Mouse (Mus musculus) activated CD4-positive, CD25-positive, alpha-beta regulatory T cell, adult 4 months (primary cell): ENCODE data around the gene Srm. TPM values are rescaled to one million over a fixed set of nuclear protein-coding genes. Genes with fewer than 3 reads are reported as not detected.

Experiments
- ATAC-seq: one replicate; pipeline ENCODE4 v1.8.0; 2017
- polyA plus RNA-seq, 2 experiments: library from polyadenylated mRNA; unstranded; fragments of 100-300 nt; shearing (Covaris generic); gene quantifications; one replicate each; pipeline ENCODE4 v1.2.1; 2017

Srm gene
- polyA plus RNA-seq, 2 experiments from 2014 or later = 7.9 to 9.9 TPM

DNA sequence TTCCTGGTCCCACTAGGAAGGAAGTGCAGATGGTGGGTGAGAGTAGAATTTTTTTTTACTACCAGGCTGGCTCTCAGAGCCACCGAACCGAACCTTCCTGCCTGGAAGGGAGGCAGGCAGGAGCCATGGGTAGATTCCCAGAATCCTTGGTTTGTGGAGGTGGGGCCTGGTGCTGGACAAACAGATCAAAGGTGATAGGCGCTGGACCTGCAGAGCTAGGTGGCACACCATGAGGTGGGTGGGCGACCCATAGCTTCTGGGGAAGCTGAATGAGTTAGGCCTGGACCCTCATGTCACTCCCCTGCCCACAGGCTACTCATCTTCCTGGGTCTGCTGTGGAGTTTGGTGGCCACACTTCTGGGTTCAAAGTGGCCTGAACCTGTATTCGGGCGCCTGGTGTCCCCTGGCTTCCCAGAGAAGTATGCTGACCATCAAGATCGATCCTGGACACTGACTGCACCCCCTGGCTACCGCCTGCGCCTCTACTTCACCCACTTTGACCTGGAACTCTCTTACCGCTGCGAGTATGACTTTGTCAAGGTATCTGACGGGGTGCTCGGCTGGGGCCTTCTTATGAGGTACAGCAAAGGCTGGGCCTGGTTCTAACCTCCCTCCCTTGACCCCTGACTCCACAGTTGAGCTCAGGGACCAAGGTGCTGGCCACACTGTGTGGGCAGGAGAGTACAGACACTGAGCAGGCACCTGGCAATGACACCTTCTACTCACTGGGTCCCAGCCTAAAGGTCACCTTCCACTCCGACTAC lies 11.2 kb downstream of the Srm start, which contains the start of gene Masp2:
Masp2 (plus strand) TSS at position 198 of the 764 bp plus-strand sequence.
- ATAC-seq = no peak

DNA sequence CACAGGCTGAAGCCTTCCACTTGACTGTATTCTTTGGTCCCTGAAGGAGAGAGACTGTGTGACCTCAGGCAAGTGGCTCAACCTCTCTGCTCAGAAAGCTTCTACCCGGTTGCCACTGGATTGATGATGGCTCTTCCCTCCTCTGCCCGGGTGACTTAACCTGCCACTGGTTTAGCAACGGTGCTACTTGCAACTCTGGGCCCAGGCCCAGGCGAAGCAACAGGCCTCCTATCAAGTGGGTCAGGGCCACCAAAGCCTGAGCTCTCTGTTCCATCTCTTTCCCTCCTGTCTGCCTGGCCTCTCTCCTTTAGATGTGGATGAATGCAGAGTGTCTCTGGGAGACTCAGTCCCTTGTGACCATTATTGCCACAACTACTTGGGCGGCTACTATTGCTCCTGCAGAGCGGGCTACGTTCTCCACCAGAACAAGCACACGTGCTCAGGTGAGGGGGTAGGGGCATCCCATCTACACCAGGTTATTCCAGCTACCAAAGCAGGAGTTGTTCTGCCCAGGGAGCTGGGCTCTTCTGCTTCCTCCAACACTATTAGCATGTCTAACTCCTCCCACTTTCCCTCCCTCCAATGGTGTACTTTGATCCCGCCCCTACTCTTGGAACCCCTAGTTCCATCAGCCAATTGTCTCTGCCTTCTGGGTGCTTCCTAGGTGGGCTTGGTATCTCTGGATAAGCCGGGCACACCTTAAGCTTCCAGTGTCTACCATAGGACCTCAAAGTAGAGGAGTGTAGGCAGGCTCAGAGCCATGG lies 12.3 kb downstream of the Srm start:
- no peak for ATAC-seq

DNA sequence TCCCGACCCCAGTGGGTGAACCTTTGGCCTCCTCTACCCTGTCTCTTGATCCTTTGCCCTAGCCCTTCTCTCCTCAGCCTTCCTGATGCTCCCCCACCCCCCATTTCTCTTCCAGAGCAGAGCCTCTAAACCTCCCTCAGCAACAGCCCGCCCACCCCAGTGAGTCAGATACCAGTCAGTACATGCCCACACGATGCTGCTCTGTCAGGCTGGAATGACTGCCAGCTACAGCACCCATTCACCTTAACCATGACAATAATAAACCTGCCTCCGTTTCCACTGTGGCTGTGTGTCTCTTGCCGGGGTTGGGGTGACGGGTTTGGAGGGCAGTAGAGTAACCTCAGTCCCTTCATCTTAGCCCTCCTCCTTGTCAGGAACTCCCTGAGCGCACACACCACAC lies 12.8 kb downstream of the Srm start:
- no peak for ATAC-seq

DNA sequence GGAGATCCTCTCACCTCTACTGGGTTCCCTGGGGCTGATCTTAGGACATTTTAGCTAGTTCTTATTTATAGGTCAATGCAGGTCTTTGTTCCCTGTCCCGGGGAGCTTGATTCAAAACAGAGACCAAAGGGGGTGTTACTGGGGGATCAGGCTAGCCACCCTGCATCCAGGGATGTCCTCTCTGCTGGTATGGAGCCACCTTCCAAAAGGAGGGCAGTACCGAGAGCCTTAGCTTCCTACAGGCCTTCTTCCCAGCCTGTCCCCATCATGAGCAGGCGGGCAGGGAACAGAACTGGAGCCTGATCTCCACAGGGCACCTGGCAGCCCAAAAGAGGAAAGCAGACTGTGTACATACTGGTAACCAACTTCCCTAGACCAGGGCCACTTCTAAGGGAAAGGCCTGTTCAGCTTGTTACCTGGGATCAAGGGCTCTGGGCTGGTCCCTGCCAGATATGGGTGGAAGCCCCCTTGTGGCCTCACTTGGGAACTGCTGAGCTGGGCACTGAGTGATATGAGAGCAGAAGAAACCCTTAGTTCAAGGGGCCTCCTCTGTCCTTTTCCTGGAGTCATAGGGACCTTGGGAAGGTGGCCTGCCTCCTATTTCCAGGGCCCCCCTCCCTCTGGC lies 13.3 kb downstream of the Srm start:
- peak; percentile 71 for ATAC-seq

DNA sequence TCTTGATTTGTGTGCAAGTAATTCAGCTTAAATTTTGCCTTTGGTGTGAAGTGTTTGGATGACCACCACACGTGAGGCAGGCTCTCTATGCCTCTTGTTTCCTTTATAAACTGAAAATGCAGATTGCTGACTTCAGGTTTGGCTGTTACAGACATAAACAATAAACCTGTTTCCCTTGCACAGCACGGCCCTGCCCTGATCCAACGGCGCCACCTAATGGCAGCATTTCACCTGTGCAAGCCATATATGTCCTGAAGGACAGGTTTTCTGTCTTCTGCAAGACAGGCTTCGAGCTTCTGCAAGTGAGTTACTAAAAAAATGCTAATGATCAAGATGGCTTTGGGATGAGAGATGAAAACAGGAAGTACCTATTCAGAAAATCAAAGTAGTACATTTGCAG lies 16.5 kb downstream of the Srm start:
- ATAC-seq = peak; percentile 73

DNA sequence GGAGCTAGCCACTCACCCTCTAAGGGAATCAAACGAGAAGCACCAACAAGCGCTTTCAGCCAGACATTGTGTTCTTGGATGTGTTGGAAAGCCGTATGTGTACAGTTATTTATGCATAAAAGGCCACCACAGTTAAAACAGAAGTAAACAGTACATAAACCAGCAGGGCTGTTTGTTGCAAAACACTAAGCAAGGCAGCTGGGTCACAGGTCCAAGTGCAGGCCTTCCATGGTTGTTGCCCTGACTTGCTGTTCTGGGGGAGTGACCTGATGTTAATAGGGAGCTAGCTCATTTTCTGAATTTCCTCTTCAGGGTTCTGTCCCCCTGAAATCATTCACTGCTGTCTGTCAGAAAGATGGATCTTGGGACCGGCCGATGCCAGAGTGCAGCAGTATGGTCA lies 18.5 kb downstream of the Srm start:
- no peak for ATAC-seq

DNA sequence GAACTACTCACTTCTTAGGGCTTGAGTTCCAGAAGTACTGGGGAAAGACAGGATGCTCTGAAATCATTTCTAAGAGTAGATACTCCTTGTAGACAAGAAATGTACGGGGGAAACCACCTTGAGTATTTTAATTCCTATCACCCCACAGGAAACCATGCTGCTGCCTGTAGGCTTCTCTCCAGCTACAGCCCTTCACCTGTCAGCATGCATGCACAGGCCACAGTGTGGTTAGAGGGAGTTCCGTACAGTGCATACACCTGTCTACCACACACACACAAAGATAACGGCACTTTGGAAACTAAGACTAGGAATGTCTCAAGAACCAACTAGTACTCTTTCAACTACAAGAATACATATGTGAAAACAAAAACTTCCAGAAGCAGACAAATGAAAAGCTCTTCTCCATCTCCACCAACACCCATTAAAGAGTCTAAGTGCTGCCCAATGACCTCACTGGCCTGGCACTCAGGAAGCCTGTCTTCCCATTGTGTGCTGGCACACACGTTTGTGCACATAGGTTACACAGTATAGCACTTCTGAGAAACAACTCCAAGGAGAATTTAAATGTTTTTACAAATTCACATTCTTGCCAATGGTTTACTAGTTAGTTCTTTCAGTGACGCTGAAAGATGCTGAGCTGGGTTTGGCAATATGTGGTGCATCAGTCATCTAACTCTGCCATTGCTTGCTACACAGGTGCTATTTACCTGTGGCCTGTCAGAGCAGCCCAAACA lies 19.5 kb downstream of the Srm start:
- ATAC-seq = peak; percentile 24

DNA sequence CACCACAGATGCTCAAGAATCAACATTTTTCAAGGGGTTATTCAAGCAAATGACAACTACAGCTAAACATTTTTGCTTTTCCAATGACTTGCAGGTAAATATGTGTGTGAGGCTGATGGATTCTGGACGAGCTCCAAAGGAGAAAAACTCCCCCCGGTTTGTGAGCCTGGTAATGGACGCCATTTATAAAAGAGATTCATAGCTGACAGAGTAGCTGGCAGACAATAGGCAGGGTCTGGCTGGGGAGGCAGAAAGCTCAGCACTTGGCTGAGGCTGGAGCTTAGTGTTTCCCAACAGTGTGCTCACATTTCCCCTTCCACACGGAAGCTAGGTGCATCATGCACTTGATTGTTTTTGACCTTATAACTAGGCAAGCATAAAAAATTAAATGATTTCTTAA lies 21.3 kb downstream of the Srm start:
- no peak for ATAC-seq

DNA sequence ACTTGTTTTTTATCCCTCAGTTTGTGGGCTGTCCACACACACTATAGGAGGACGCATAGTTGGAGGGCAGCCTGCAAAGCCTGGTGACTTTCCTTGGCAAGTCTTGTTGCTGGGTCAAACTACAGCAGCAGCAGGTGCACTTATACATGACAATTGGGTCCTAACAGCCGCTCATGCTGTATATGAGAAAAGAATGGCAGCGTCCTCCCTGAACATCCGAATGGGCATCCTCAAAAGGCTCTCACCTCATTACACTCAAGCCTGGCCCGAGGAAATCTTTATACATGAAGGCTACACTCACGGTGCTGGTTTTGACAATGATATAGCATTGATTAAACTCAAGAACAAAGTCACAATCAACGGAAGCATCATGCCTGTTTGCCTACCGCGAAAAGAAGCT lies 22.4 kb downstream of the Srm start:
- no peak for ATAC-seq

DNA sequence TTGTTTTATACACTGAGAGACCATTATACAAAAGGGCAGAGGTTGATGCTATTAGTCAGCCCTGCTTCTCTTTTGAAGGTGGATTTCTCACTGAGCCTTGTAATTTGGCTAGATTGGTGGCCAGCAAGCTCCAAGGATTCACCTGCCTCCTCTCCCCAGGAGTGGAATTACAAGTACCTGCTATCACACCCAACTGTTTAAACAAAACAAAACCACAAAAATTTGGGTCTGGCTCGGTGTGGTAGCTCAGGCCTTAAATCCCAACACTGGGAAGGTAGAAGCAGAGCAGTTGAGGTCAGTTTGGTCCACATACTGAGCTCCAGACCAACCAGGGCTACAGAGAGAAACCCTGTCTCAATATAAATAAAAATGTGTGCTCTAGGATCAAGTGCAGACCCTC lies 28.5 kb downstream of the Srm start:
- no peak for ATAC-seq

DNA sequence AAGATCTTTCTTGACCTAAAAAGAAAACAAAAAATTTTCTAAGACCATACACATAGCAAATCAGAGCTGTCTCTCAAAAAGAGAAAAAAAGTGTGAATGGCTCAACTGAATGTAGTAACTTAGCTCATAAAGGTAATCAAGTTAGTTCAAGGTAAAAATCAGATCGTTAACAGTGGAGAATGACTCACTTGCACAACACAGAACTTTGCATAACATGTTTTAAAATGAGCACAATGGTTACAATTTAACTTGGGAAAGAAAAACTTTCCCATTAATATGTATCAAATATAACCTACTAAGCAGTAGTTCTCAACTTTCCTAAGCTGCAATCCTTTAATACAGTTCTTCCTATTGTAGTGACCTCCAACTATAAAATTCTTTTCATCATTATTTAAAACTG lies 29.4 kb downstream of the Srm start:
- no peak for ATAC-seq

DNA sequence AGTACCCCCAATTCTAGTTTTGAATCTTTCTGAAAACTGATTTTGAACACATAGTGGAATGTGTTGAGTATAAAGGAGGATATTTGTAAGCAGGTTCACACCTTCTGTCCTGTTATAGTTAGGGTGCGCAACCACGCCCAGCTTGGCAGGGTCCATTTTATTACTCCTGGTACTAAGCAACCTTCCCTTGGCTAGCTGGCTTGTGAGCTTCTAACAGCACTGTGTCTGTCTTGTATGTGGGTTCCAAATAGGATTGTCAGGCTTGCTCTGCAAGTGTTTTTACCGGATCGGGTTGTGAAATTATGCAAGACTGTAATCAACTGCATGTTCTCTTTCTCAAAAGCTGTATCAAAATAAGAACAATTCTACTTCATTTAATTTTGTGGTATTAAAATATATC lies 31.2 kb downstream of the Srm start:
- ATAC-seq = no peak

DNA sequence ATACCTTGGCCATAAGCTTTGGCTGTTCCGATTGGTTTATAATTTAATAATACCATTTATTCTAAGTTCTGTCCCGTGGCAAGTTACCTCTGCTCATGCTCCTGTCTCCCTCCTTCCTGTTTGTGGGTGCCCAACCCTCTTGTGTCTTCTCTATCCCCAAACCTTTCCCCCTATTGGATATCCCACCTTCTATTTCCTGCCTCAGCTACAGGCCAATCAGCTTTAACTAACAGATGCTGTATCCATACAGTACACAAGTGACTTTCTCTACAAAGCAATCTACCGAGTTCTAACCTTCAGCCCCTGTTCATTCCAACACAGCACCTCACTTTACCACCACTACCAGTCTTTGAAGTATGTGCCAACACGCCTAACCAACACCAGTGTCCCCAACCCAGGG lies 32.3 kb downstream of the Srm start:
- no peak for ATAC-seq

DNA sequence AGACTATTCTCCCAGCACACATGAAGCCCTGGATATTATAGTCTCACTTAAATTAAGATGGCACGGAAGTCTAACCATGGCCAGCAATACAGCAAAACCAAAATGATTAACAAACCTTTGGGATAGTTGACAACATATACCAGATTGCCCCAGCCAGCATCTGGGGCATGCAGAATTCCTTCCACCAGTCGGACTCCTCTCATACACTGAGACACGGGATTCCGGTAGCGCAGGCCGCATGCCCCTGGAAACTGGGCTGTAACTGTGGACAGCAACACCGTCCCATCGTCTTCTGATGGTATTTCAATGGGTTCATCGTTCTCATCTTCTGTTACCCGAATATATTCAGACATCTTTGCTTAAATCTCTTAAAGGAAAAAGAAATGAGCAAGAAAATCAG lies 33.7 kb downstream of the Srm start:
- ATAC-seq = no peak

DNA sequence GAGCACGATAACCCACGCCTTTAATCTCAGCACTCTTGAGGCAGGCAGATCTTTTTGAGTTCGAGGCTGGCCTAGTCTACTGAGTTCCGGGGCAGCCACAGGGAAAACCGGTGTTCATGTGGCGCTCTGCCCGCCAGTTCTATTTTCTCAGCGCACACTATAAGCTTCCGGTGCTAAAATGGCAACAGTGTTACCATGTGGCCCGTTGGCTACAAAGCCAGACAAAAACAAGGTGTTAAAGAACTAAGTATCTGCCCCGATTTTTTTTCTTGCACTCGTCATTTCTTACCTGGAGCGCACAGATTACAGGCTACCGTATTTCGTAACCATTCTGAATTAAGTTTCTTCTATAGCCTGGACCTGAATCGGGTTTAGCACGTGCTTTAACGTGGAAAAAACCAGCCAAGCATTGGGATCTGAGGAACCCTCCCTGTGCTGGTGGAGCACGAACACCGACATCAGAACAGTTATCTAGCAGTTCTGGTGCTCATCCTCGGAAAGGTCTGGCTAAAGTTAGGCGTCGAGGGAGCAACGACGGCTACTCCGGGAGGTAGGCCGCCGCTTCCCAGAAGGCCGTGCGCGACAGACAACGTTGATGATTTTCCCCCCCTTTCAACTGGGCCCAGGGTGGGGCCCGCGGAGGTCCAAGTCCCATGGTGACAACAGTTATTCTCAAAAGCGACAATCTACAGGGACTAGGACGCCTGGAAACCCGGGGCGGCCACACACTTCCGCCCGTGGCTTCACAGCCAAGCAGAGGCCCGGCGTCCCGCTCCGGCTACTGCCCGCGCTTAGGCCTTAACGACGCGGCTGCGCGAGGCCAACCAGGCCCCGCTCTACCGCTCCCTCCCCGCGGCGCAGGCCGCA lies 34.7 kb downstream of the Srm start:
- peak; percentile 37 for ATAC-seq

DNA sequence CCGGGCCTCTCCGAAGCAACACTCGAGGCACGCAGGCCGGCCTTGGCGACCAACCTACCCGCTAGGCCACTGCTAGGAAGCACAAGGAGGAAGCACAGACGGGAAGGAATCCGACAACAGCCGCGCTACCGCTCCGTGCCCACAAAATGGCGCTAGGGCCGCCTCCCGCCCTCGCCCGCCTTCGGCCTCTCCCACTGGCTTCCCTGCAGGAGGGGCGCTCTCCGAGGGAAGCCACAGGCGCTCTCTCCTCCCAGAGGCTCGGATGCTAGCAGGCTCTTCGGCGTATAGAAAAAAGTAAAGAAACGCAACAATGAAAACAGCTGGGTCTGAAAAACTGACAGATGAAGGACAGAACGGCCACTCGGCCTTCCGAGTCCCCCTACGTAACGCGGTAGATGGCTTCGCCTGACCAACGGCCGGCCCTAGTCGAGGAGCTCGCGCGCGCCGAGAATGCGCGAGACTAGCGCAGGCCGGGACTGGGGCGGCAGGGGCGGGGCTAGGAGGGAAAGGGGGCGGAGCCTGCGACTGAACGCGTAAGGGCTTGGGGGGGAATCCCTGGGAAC lies 35.4 kb downstream of the Srm start, which contains the start of gene Tardbp:
Tardbp (minus strand) TSS at position 397 of the 563 bp plus-strand sequence.
- peak; percentile 88 for ATAC-seq

DNA sequence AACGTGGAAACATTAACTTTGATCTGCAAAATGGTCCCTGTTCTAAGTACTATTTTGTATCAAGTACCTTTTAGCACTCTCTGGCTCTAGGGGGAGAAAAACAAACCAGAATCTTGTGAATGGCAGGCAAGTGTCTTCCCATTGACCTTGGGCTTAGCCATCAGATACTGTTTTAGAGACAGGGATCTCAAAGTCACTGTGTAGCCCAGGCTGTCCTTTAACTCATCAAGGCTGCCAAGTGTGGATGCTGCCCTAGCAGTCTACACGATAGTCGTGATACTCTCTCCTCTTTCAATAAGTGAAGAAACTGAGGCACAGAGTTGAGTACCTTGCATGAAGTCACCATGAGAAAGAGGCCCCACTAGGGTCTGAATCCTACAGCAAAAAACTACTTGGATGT lies 35.9 kb downstream of the Srm start:
- no peak for ATAC-seq

DNA sequence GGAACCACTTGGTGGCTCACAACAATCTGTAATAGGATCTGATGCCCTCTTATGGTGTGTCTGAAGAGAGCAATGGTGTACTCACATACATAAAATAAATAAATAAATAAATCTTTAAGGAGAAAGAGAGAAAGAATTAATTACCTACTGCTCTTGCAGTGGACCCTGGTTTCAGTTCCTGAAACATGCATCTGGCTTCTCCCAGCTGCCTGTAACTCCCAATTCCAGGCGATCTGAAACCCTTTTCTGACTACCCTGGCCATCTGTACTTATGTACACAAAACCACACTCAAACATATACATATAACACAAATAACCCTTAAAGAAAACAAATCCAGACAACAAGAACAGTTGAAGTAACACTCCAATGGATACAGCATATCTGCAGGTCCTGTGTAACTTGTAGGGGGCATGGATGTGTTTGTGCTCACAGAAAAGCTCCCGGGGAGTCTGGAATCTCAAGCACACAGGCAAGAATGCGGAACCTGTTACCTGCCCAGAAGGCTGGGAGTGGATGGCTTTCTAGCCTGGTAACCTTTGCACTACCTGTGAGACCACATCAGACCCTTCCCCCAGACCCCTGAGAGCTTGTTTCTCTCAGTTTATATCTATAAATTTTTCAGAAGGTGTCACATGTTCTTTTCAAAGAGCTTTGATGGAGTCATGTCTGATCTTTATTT lies 40.9 kb downstream of the Srm start:
- no peak for ATAC-seq

DNA sequence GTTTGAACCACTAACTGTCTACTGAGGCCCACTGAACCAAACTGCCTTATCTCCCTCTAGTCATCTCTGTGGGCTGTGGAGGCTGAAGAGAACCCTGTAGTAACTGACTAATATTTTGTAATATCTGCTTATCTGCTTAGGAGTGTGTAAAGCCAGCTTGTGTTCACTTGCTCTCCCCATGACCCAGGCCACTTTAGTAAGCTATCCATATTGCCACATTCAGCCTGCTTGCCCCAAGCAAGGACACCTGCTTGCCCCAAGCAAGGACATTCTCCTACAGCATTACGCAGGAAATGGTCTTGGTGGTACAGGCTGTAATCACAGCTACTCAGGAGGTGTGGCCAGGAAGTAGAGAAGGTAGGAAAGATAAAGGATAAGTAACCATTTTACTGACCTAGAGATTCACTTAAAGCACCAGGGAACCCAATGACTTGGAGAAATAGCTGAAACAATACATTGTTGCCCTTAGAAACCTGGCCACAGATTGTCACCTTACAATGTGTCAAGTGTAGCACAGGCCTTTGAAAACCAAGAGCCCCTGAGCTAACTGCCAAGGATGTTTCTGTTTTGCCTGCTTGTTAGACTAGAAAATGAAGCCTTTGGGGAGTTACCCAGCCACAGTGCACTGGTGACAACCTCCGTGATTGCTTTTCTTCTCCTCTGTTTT lies 42.2 kb downstream of the Srm start:
- no peak for ATAC-seq

DNA sequence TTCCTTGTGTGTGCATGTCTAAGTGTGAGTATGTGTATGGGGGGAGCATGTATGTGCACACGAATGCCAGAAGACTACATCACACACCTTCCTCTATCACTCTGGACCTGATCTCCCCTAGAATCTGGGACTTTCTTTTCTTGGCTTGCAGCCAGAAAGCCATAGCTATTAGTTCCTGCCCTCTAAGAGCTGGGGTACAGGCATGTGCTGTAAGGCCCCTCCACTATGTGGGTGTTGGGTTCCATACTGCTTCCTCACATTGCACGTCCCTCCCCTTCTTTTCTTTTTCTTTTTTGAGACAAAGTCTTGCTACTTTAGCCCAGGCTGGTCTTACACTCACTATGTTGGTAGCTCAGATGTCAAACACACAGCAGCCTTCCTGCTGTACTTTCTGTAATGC lies 44.0 kb downstream of the Srm start:
- ATAC-seq = no peak
